Mouse (Mus musculus): ENCODE data around the gene Cr2. TPM values are rescaled to one million over a fixed set of nuclear protein-coding genes. Genes with fewer than 3 reads are reported as not detected.
"Not testable (repeated sequence)": the region's sequence is repeated elsewhere in the genome, so short reads cannot be mapped to it uniquely, and the experiment has no call there.

Gene Cr2
- total RNA-seq (2022) = under 1 TPM in 3 of 4 experiments, not detected in 1; 0.12 to 0.27 (median 0.12) TPM

DNA sequence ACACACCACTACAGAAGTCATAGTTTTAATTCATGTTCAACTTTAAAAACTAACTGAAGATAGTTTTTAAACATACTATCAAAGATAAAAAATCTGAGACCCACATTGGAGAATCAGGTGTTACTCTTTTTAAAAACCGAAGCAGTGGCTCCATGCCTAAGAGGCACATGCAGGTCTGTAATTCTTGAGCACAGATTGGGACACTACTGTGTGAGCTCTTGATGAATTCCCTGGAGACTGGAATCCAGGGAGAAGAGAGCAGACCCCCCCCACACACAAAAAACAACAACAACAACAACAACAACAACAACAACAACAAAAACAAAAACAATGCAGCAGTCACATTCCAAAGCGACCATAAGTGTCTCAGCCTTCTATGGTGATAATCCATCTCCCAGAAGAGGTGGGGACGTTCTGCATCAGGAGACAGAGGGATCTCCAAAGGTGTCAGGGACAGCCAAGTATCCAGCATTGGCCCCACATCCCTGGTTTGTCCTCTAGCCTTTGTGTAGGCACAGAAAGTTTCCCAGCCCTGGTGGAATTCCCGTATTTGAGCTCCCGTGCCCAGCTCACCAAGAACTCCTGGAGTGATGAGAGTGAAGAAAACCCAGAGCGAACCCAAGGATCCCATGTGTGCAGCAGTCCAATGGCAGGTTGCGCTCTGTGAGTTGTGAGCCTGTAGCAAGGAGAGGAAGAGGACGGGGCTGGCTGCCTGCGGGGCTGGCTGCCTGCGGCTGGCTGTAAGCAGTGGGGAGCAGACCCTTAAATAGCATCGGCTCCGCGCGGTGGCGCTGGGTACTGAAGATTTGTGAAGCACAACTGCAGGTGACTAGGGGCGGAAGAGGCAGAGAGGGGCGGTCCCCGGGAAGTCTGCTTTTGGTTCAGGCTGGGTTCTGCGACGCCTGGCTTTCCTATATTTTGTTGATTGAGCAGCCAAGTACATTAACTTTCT lies at the start of gene Cr2:
Gene Cr2, minus strand, starts transcription at position 737 of the 952 bp plus-strand sequence.
- DNase-seq = no peak

GRCm38 (mm10) chr1:195221781-195222180 lies 45.3 kb upstream of the Cr2 start:
- no peak for DNase-seq

DNA sequence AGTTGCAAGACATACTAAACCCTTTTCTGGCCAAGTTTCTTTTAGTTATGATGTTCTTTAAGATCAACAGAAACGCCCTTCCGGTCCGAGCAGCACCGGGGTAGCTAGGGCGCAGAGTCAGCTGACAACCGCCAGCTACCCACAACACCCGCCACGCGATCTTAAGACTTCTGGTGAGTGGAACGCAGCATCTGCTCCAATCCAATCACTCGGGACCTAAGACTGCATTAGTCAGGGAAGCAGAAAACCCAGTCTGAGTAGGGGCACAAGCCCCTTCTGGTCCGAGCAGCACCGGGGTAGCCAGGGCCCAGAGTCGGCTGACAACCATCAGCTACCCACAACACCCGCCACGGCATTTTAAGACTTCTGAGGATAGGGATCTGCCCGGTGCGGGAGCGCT lies 36.3 kb upstream of the Cr2 start:
- not testable (repeated sequence) for DNase-seq

- DNase-seq = no peak
Measured at GRCm38 (mm10) chr1:195184746-195185145, 8.2 kb upstream of the Cr2 start.

DNA sequence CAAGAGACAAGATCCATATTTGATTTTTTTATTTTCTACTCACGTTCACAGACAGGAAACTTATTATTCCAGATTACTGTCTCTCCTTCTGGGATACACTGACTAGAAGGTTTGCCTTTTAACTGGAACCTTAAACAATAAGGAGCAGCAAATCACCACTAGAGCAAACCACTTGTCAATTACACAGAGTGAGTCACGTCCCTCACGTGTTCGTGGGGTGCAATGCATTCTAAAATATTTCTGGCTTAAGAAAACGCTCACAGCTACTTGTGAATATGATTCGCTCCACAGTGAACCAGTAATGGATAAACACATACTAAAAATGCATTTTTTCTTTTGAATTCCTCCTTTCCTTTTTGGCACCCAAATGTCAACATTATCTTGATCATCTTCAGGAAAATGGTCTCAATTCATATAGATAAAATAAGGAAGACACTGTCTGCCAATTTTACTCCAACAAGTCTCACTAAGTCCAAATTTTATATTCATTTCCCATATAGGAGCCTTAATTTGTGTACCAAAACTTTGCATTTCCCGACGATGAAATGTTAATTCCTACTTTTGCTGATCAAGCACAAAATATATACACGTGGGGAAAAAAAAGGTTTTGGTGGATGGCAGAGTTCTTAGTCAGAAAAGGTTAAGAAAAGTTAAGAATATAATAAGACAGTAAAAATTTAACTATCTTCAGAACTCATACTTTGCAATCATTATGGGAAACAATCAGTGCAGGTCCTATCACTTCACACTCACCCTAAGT lies 11.3 kb downstream of the Cr2 start:
- no peak for DNase-seq

DNA sequence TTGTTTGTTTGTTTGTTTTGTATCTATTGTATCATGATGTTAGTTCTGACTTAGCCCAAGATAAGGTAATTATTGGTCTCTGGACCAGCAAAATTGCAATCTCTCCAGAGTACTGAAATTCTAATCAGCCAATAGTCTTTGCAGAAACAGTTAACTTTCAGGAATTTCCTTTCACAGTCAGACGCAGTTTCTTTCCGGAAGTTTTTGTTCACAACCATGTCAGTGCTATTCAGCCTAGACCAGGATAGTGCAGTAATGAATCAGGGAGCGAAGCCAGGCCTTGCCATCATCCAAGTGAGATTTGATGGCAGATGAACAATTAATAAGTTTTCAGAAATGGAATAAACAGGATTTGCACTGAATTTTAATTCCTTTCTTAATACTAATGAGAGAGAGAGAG lies 44.4 kb downstream of the Cr2 start:
- DNase-seq = no peak

DNA sequence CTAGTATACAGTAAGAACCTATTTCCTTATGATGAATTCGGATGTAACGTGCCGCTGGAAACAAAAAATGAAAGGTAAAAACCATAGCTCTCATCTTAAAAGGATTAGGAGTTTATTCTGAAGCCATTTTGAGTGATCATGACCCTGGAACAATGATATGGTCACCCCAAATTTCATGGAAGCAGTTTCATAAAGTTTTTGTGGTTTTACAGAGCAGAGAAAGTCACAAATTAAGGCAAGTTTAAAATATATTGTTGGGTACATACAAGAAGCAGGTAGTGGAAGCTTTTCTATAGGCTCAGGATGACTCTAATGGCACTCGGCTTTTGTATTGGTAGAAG lies 44.9 kb downstream of the Cr2 start:
- DNase-seq = no peak

GRCm38 (mm10) chr1:195130953-195131674 lies 45.4 kb downstream of the Cr2 start, which contains the start of gene Cr1l:
TSS of gene Cr1l (minus strand) at chr1:195131586.
- DNase-seq = peak; percentile 81

DNA sequence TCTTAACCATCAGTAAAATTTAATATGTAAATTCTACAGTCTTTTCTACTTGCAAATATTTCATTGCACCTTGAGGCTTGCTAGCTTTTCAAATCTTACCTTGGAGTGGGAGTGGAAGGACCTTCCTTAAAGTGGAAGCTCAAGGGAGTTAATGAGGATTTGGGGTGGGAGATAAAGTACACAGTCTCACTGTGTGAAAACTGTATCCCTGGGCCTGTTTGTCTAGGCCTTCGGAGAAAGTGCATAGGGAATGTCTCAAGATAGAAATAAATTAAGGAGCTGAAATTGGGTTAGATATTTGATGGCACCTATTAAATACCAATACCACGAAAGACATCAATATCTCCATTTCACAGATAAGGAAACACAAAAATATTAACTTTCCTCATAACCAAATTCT lies 46.0 kb downstream of the Cr2 start:
- no peak for DNase-seq

DNA sequence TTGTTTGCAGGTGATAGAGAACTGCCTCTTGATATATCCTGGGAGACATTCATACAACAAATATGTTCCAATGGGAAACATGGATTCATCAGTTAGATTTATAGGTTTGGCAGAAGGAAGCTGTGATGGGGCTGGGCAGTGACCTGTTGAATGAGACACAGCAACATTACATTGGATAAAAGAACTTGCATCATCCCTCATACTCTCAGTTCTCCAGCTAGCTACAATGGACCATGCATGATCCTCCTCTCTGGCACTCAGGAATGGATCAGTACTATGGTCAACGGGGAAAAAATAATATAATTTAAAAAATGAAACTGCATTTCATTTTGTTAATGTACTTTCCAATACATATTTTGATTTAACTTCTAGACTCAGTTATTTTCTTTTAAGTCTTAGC lies 46.6 kb downstream of the Cr2 start:
- no peak for DNase-seq

DNA sequence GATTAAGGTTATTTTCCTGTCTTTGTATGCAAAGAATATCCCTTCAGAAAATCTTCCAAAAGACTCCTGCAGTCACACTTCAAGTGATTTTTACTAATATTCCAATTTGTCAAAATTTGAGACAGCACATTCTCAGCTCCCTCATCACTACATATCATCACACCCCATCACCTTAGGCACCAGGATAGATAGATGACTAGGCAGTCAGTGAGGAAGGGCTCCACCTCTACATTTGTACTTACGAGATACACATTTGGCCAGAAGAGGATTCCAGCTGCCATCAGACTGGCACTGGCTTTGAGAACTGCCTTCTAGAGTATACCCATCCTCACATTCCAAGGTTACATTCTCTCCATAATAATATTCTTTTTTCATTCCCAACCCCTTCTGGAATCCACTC lies 62.1 kb downstream of the Cr2 start:
- no peak for DNase-seq

- DNase-seq = no peak
Measured at GRCm38 (mm10) chr1:195113621-195114020, 62.9 kb downstream of the Cr2 start.

- no peak for DNase-seq
Measured at GRCm38 (mm10) chr1:195100693-195101092, 75.8 kb downstream of the Cr2 start.

- no peak for DNase-seq
Measured at GRCm38 (mm10) chr1:195098004-195098403, 78.5 kb downstream of the Cr2 start.

DNA sequence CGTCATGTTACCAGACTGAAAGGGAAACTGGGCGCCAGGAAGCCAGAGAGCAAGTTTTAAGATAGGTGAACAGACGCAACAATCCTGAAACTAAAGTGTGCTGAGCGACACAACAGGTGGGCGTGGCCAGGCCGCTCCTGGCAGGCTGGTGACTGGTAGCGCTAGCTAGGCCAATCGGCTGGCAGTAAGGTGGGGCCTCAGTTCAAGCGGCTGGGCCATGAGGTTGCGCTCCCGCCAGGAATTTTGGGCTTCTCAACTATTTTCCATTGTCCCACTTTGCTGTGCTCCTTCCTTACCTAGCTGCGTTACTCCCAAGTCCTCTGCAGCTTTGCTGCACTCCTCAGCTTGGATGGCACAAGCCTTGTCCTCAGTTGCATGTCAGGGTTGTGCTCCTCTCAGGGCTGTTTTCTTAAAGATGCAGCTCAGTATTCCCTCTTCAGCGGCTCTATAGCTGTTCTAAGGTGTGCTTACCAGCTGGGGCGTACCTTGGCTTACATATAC lies 84.2 kb downstream of the Cr2 start, which contains the start of gene Cd46:
Gene Cd46, minus strand, starts transcription at position 30 of the 501 bp plus-strand sequence.
- DNase-seq = peak; percentile 76

- DNase-seq = no peak
Measured at GRCm38 (mm10) chr1:195091699-195092219, 84.8 kb downstream of the Cr2 start.

Other genes with a start within 250 kb of the Cr2 start
- gene Cd34, start 237.9 kb downstream of the Cr2 start, total RNA-seq (2022) = 10 to 100 TPM; 33.4 to 60.6 (median 45.5) TPM
- 1 to 10 TPM; 2.4 to 4.1 (median 3.3) TPM for gene Cd46, start 84.5 kb downstream of the Cr2 start, total RNA-seq (2022)
- 10 to 100 TPM; 77.8 to 92.1 (median 85.0) TPM for gene Cr1l, start 45.1 kb downstream of the Cr2 start, total RNA-seq (2022)

All from adrenal gland, adult 8-10 months (tissue).